Mouse (Mus musculus): ENCODE results near the gene Apobec1.

DNA sequence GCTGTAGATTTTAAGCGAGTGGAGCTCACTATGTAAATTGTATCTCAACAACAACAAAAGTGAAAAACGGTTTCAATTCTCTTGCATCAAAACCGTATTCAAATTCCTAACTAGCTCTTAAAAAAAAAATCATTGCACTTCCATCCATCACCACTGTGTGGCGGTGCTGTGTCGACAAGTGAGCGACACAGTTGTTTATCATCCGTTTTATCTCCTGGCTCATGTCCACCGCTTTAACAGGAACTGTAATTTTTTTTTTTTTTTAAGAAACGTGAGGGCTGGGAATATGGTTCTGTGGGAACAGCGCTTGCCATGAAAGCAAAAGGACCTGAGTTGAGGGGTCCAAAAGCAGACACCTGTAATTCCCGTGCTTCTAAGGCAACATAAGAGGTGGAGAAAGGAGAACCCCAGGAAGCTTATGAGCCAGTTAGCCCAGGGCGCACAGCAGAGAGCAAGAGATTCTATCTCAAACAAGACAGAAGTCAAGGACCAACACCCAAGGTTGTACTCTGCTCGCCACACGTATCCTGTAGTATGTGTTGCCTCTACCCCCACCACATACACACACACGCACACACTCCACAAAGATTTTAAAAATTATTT lies 45.2 kb downstream of the Apobec1 start:
- TF ChIP-seq CTCF (IDR thresholded peaks at IDR 0.05; ENCODE audit: low read depth, low read length) (peak; percentile 40; the same call in 1 of the 2 replicates), GATA1 (IDR thresholded peaks at IDR 0.05; ENCODE audit: borderline replicate concordance, low read length) (no peak), POLR2AphosphoS5 (IDR thresholded peaks at IDR 0.05; ENCODE audit: insufficient replicate concordance, low read depth, low read length) (no peak)
